Mouse (Mus musculus) E14TG2a.4 (cell line): Measurements from ENCODE around the gene Anapc15-ps.

Experiments used
- H3K27me3 ChIP-seq: 2 replicates; pipeline ENCODE4 v1.6.1; 2014; ENCODE audit warnings: low read length, control low read depth; ENCODE audit not compliant: insufficient read depth
- H3K36me3 ChIP-seq: 2 replicates; pipeline ENCODE4 v1.6.1; 2014; ENCODE audit warnings: low read length, control low read depth; ENCODE audit not compliant: insufficient read depth
- H3K4me1 ChIP-seq: replicated peaks from 2 replicates; pipeline ENCODE4 v1.6.1; 2014; ENCODE audit warnings: low read depth, low read length, control low read depth
- H3K4me3 ChIP-seq: replicated peaks from 2 replicates; pipeline ENCODE4 v1.5.1; 2014; ENCODE audit warnings: mild to moderate bottlenecking, low read length
- H3K9me3 ChIP-seq: 2 replicates; pipeline ENCODE4 v1.6.1; 2014; ENCODE audit warnings: low read length, control low read depth
- CTCF ChIP-seq: conservative IDR thresholded peaks from 2 replicates; pipeline ENCODE4 v1.5.1; 2014; ENCODE audit warnings: low read length
- NANOG ChIP-seq: IDR thresholded peaks from 2 replicates; pipeline ENCODE4 v1.6.1; 2014; ENCODE audit warnings: borderline replicate concordance, low read length, mixed read lengths
- POU5F1 ChIP-seq: IDR thresholded peaks from 2 replicates; pipeline ENCODE4 v1.6.1; 2014; ENCODE audit warnings: low read length, borderline replicate concordance

Gene Anapc15-ps

GRCm38 (mm10) chr10:95709903-95710660 is 36.8 kb upstream of the Anapc15-ps start:
- H3K4me1 ChIP-seq = peaks cover 17% of the 10 kb centered on the region
- no peak for TF ChIP-seq CTCF
- no peak for TF ChIP-seq NANOG
- no peak for TF ChIP-seq POU5F1
- no peaks in the 10 kb centered on the region for H3K27me3 ChIP-seq
- H3K9me3 ChIP-seq = no peaks in the 10 kb centered on the region
- no peak overlapping the region for H3K4me3 ChIP-seq
- H3K36me3 ChIP-seq = no peaks in the 10 kb centered on the region

GRCm38 (mm10) chr10:95709143-95709880 is 36.1 kb upstream of the Anapc15-ps start:
- no peak for TF ChIP-seq POU5F1
- no peak for TF ChIP-seq NANOG
- no peak for TF ChIP-seq CTCF
- Histone ChIP-seq H3K9me3 (no peaks in the 10 kb centered on the region), H3K4me1 (peaks cover 9% of the 10 kb centered on the region), H3K36me3 (no peaks in the 10 kb centered on the region), H3K4me3 (no peak overlapping the region), H3K27me3 (no peaks in the 10 kb centered on the region)

- Histone ChIP-seq H3K27me3 (no peaks in the 10 kb centered on the region), H3K9me3 (no peaks in the 10 kb centered on the region), H3K4me3 (no peak overlapping the region), H3K36me3 (no peaks in the 10 kb centered on the region), H3K4me1 (peaks cover 8% of the 10 kb centered on the region)
- TF ChIP-seq NANOG = no peak
- no peak for TF ChIP-seq CTCF
- TF ChIP-seq POU5F1 = no peak
Observed at GRCm38 (mm10) chr10:95708001-95708400, 34.8 kb upstream of the Anapc15-ps start.

- Histone ChIP-seq H3K9me3 (no peaks in the 10 kb centered on the region), H3K4me1 (0 out of 2 replicates have a peak, but pooled peaks cover 1% of the 10 kb centered on the region), H3K36me3 (no peaks in the 10 kb centered on the region), H3K4me3 (no peak overlapping the region), H3K27me3 (no peaks in the 10 kb centered on the region)
- TF ChIP-seq POU5F1 (no peak), NANOG (no peak), CTCF (no peak)
Observed at GRCm38 (mm10) chr10:95706867-95707266, 33.6 kb upstream of the Anapc15-ps start.

- Histone ChIP-seq H3K4me1 (peaks cover 6% of the 10 kb centered on the region), H3K9me3 (no peaks in the 10 kb centered on the region), H3K27me3 (no peaks in the 10 kb centered on the region), H3K36me3 (no peaks in the 10 kb centered on the region), H3K4me3 (no peak overlapping the region)
- no peak for TF ChIP-seq POU5F1
- TF ChIP-seq NANOG = no peak
- no peak for TF ChIP-seq CTCF
Observed at GRCm38 (mm10) chr10:95705747-95706146, 32.5 kb upstream of the Anapc15-ps start.

GRCm38 (mm10) chr10:95704847-95705246 is 31.6 kb upstream of the Anapc15-ps start:
- H3K36me3 ChIP-seq = no peaks in the 10 kb centered on the region
- no peaks in the 10 kb centered on the region for H3K27me3 ChIP-seq
- peaks cover 15% of the 10 kb centered on the region for H3K4me1 ChIP-seq
- TF ChIP-seq NANOG (no peak), CTCF (no peak), POU5F1 (no peak)
- H3K9me3 ChIP-seq = no peaks in the 10 kb centered on the region
- H3K4me3 ChIP-seq = no peak overlapping the region

- Histone ChIP-seq H3K4me1 (peaks cover 22% of the 10 kb centered on the region), H3K36me3 (no peaks in the 10 kb centered on the region), H3K4me3 (no peak overlapping the region), H3K9me3 (no peaks in the 10 kb centered on the region), H3K27me3 (no peaks in the 10 kb centered on the region)
- TF ChIP-seq POU5F1 (no peak), CTCF (no peak), NANOG (no peak)
Observed at GRCm38 (mm10) chr10:95703730-95704129, 30.5 kb upstream of the Anapc15-ps start.

GRCm38 (mm10) chr10:95700422-95700821 is 27.2 kb upstream of the Anapc15-ps start:
- Histone ChIP-seq H3K27me3 (no peaks in the 10 kb centered on the region), H3K4me1 (peaks cover 22% of the 10 kb centered on the region), H3K4me3 (no peak overlapping the region), H3K36me3 (no peaks in the 10 kb centered on the region), H3K9me3 (no peaks in the 10 kb centered on the region)
- TF ChIP-seq CTCF (no peak), NANOG (no peak), POU5F1 (no peak)
